Mouse (Mus musculus) liver, adult 10 weeks (tissue): ENCODE measurements around the gene Hist1h2ap. TPM values are rescaled to one million over a fixed set of nuclear protein-coding genes. Genes with fewer than 3 reads are reported as not detected.

Source experiments
- polyA plus RNA-seq: library from polyadenylated mRNA; stranded (reverse); fragments of 350-450 nt; fragmentation: Illumina TruSeq; extraction: RNeasy Lipid Tissue Mini Kit (QIAGEN cat#74804); gene quantifications from one replicate; pipeline ENCODE4 v1.2.3, GENCODE M21; 2014; ENCODE audit warnings: low read depth, low replicate concordance

Hist1h2ap gene
- polyA plus RNA-seq, result not detected

GRCm38 (mm10) chr13:21833461-21833860, at the start of gene Hist1h2ap, which contains the start of gene Hist1h2br:
Gene Hist1h2ap, minus strand, starts transcription at chr13:21833507.
Gene Hist1h2br, plus strand, starts transcription at chr13:21833743.

DNA sequence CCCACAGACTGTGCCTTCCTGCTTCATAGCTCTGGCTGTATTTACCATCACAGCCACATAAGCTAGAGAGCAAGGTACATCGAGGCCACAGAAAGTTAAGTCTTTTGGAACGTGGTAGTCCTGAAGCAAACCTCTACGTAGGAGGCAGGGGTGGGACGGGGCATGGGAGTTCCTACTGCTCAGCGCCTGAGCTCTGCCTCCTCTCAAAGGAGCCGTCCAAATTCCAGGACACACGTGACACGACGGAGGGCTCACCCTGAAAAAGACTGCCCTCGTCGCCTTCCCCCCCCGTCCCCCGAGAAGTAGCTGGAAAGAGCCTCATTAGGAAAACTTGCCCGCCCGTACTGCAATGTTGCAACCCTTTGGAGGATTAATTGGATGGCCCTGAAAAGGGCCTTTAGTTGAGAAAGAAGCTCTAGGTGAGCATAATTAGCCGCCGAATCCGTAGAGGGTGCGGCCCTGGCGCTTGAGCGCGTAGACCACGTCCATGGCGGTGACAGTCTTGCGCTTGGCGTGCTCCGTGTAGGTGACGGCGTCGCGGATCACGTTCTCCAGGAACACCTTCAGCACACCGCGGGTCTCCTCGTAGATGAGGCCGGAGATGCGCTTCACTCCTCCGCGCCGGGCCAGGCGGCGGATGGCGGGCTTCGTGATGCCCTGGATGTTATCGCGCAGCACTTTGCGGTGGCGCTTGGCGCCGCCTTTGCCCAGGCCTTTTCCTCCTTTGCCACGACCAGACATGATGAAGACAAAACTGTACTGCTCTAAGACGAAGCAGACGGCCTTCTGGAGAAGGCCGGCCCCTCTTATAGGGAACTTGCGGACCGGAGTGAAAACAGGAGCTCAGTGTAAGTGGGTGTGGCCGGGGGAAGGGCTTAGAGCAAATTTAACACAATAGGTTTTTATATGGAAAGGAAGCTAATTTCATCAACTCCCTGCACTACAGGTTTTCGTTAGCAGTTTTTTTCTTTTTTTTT, 1.6 kb downstream of the Hist1h2ap start, which contains the start of gene Hist1h4n:
TSS of gene Hist1h4n (minus strand) at position 779 of the 977 bp plus-strand sequence.

GRCm38 (mm10) chr13:21811539-21811938, 21.8 kb downstream of the Hist1h2ap start, which contains the start of gene Hist1h4m:
Gene Hist1h4m, plus strand, starts transcription at chr13:21811746.

DNA sequence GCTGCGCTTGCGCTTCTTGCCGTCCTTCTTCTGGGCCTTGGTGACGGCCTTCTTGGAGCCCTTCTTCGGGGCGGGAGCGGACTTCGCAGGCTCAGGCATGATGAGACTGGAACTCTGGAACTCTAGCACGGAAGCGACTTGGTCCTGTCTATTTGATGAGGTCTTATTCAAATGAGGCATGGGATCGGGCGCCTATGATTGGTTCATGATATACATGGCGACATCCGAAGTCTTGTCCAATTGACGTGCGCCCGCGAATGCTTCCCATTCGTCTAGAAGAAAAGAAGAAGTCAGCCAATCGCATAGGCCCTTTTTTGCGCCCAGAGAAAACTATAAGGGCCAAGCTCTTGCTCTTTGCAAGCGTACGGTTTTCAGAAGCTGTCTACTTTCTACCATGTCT, 23.2 kb downstream of the Hist1h2ap start, which contains the start of the genes Hist1h2bq and Hist1h2ao:
TSS of gene Hist1h2bq (minus strand) at position 125 of the 400 bp plus-strand sequence.
TSS of gene Hist1h2ao (plus strand) at position 393 of the 400 bp plus-strand sequence.

DNA sequence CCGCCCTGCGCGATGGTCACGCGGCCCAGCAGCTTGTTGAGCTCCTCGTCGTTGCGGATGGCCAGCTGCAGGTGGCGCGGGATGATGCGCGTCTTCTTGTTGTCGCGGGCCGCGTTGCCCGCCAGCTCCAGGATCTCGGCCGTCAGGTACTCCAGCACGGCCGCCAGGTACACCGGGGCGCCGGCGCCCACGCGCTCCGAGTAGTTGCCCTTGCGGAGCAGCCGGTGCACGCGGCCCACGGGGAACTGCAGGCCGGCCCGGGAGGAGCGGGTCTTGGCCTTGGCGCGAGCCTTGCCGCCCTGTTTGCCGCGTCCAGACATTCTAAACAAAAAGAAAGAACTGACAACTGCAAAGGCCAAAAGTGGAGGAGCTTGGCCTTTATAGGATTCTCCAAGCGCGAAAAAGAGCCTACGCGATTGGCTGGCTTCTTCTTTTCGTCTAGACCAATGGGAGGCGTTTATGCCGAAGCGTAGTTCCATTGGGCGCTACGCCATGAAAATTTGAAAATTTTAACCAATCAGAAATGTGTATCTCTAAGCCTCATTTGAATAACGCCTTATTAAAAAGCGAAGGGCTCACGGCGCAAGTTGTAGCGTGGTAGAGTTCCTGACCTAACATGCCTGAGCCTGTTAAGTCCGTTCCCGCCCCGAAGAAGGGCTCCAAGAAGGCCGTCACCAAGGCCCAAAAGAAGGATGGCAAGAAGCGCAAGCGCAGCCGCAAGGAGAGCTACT, 46.2 kb downstream of the Hist1h2ap start, which contains the start of the genes Hist1h2an and Hist1h2bp:
TSS of gene Hist1h2an (minus strand) at position 320 of the 731 bp plus-strand sequence.
TSS of gene Hist1h2bp (plus strand) at position 563 of the 731 bp plus-strand sequence.

GRCm38 (mm10) chr13:21783255-21783617, 50.1 kb downstream of the Hist1h2ap start, which contains the start of gene Hist1h3i:
Gene Hist1h3i, minus strand, starts transcription at chr13:21783370.

Other genes with a start within 250 kb of the Hist1h2ap start
- not detected for gene Olfr1362, start 219.5 kb downstream of the Hist1h2ap start, polyA plus RNA-seq
- not detected for gene Olfr11, start 191.0 kb downstream of the Hist1h2ap start, polyA plus RNA-seq
- not detected for gene Olfr1361, start 170.1 kb downstream of the Hist1h2ap start, polyA plus RNA-seq
- not detected for gene Olfr1360, start 156.1 kb downstream of the Hist1h2ap start, polyA plus RNA-seq
- gene Olfr1359, start 135.4 kb downstream of the Hist1h2ap start, polyA plus RNA-seq, result not detected
- gene Hist1h2bl, start 117.4 kb downstream of the Hist1h2ap start, polyA plus RNA-seq, result not detected
- not detected for gene Hist1h2ai, start 117.1 kb downstream of the Hist1h2ap start, polyA plus RNA-seq
- not detected for gene Hist1h3h, start 115.8 kb downstream of the Hist1h2ap start, polyA plus RNA-seq
- not detected for gene Hist1h2bm, start 111.5 kb downstream of the Hist1h2ap start, polyA plus RNA-seq
- 0.58 TPM for gene Hist1h4j, start 98.4 kb downstream of the Hist1h2ap start, polyA plus RNA-seq
- gene Hist1h4k, start 83.0 kb downstream of the Hist1h2ap start, polyA plus RNA-seq, result not detected
- not detected for gene Hist1h2ak, start 79.7 kb downstream of the Hist1h2ap start, polyA plus RNA-seq
- not detected for gene Hist1h2bn, start 79.4 kb downstream of the Hist1h2ap start, polyA plus RNA-seq
- gene Hist1h1b, start 52.9 kb downstream of the Hist1h2ap start, polyA plus RNA-seq, result not detected
- not detected for gene Hist1h3i, start 50.1 kb downstream of the Hist1h2ap start, polyA plus RNA-seq
- not detected for gene Hist1h2an, start 46.3 kb downstream of the Hist1h2ap start, polyA plus RNA-seq
- not detected for gene Hist1h2bp, start 46.0 kb downstream of the Hist1h2ap start, polyA plus RNA-seq
- not detected for gene Hist1h2bq, start 23.3 kb downstream of the Hist1h2ap start, polyA plus RNA-seq
- not detected for gene Hist1h2ao, start 23.0 kb downstream of the Hist1h2ap start, polyA plus RNA-seq
- not detected for gene Hist1h4m, start 21.8 kb downstream of the Hist1h2ap start, polyA plus RNA-seq
- not detected for gene Hist1h4n, start 1.3 kb downstream of the Hist1h2ap start, polyA plus RNA-seq
- not detected for gene Hist1h2br, start 236 bp upstream of the Hist1h2ap start, polyA plus RNA-seq
- not detected for gene Zfp184, start 111.6 kb upstream of the Hist1h2ap start, polyA plus RNA-seq
- not detected for gene Pom121l2, start 147.7 kb upstream of the Hist1h2ap start, polyA plus RNA-seq
- 0.42 TPM for gene Prss16, start 176.2 kb upstream of the Hist1h2ap start, polyA plus RNA-seq
- gene Hist1h2ah, start 202.1 kb upstream of the Hist1h2ap start, polyA plus RNA-seq, result not detected
- gene Hist1h2bk, start 202.4 kb upstream of the Hist1h2ap start, polyA plus RNA-seq, result not detected
- gene Hist1h4i, start 207.9 kb upstream of the Hist1h2ap start, polyA plus RNA-seq, result 1.7 TPM
- not detected for gene Hist1h2ag, start 209.4 kb upstream of the Hist1h2ap start, polyA plus RNA-seq
- not detected for gene Hist1h2bj, start 209.7 kb upstream of the Hist1h2ap start, polyA plus RNA-seq